Mouse (Mus musculus) G1E (cell line): ENCODE measurements around the gene 2310030G06Rik. TPM values are rescaled to one million over a fixed set of nuclear protein-coding genes. Genes with fewer than 3 reads are reported as not detected.

ENCODE experiments used
- ATAC-seq: 2 replicates; pipeline ENCODE4 v1.8.0; 2016; ENCODE audit warnings: mild to moderate bottlenecking; ENCODE audit not compliant: insufficient number of reproducible peaks, poor library complexity, low FRiP score, severe bottlenecking; ENCODE audit errors: extremely low read depth
- DNase-seq: peaks from one replicate; pipeline ENCODE4 v3.0.0; 2012; ENCODE audit warnings: low spot score
- H3K27me3 ChIP-seq: 2 replicates; pipeline ENCODE4 v1.6.1; 2012; ENCODE audit warnings: mild to moderate bottlenecking, low read length, inconsistent platforms; ENCODE audit not compliant: insufficient read depth
- H3K36me3 ChIP-seq: replicated peaks from 2 replicates; pipeline ENCODE3; 2012; ENCODE audit warnings: mild to moderate bottlenecking, inconsistent platforms
- H3K4me1 ChIP-seq: 2 replicates; pipeline ENCODE4 v1.6.1; 2012; ENCODE audit warnings: low read depth, low read length, inconsistent platforms, mixed read lengths; ENCODE audit not compliant: insufficient read depth
- H3K4me3 ChIP-seq: 2 replicates; pipeline ENCODE4 v1.5.1; 2012; ENCODE audit warnings: low read depth, mild to moderate bottlenecking, inconsistent platforms, low read length, moderate library complexity, mixed read lengths
- H3K9me3 ChIP-seq: replicated peaks from 2 replicates; pipeline ENCODE4 v1.6.1; 2012; ENCODE audit warnings: inconsistent platforms
- CTCF ChIP-seq: IDR thresholded peaks from 2 replicates; pipeline ENCODE4 v1.5.1; 2012; ENCODE audit warnings: low read depth, low read length, inconsistent platforms, mixed read lengths
- GATA1 ChIP-seq: IDR thresholded peaks from 2 replicates; pipeline ENCODE4 v1.6.1; 2012; ENCODE audit warnings: borderline replicate concordance, low read length, inconsistent platforms, mixed read lengths
- GATA2 ChIP-seq: IDR thresholded peaks from 2 replicates; pipeline ENCODE4 v1.6.1; 2012; ENCODE audit warnings: low read depth, low read length, inconsistent platforms, borderline replicate concordance
- POLR2AphosphoS5 ChIP-seq: IDR thresholded peaks from 2 replicates; pipeline ENCODE4 v1.6.1; 2012; ENCODE audit warnings: low read depth, low read length, inconsistent platforms; ENCODE audit not compliant: insufficient replicate concordance
- TAL1 ChIP-seq: conservative IDR thresholded peaks from 2 replicates; pipeline ENCODE4 v1.6.1; 2012; ENCODE audit warnings: low read depth, low read length, inconsistent platforms, mixed read lengths
- polyA plus RNA-seq: library from polyadenylated mRNA; stranded (reverse); fragments of >175 nt; gene quantifications from 2 replicates; pipeline ENCODE4 v1.2.3, GENCODE M21; 2012
- total RNA-seq, 2 experiments: library from RNA; stranded (forward) in 1 of 2; stranded (reverse) in 1 of 2; fragments of 200-1000 nt in 1 of 2; fragments of >200 nt in 1 of 2; fragmentation: Nextera tagmentation in 1 of 2; gene quantifications; 2 replicates each; pipeline ENCODE4 v1.2.3; 2014 to 2017

Gene 2310030G06Rik
- total and polyA plus RNA-seq, 3 experiments = 1.1 TPM; not detected in 2

- ATAC-seq = no peak
These were observed 13.8 kb downstream of the 2310030G06Rik start for GRCm38 (mm10) chr9:50732560-50732959.

DNA sequence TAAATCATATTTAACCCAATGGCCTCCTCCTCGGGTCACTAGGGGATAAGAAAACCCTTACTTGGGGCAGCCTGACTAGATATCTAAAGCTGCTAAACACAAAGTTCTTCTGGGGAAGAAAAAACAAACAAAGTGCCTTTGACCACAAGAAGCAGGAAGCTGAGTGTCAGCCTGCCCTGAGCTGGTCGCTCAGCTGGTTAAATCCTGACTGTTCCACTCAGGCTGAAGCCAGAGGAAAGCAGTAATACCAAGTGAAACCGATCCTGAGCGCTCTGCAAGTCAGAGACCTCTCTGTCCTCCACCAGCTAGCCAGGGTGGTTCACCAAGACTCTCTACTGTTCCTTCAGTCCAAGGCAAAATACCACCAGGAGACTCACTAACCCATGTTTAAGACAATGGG, 16.7 kb downstream of the 2310030G06Rik start:
- Histone ChIP-seq H3K27me3 (peaks cover 34% of the 10 kb centered on the region), H3K4me1 (no peaks in the 10 kb centered on the region; the same call in 1 of the 2 replicates), H3K36me3 (no peaks in the 10 kb centered on the region), H3K4me3 (no peak overlapping the region), H3K9me3 (no peaks in the 10 kb centered on the region)
- ATAC-seq (no peak), DNase-seq (no peak)
- TF ChIP-seq POLR2AphosphoS5 = no peak
- TF ChIP-seq GATA1 = no peak

More at GRCm38 (mm10) chr9:50732560-50732959, 13.8 kb downstream of the 2310030G06Rik start:
- H3K36me3 ChIP-seq = no peaks in the 10 kb centered on the region
- H3K4me1 ChIP-seq = no peaks in the 10 kb centered on the region; the same call in 1 of the 2 replicates
- no peak for TF ChIP-seq TAL1
- no peak for TF ChIP-seq CTCF
- TF ChIP-seq GATA1 = no peak
- no peak for TF ChIP-seq POLR2AphosphoS5
- no peak for TF ChIP-seq GATA2
- no peak for DNase-seq
- H3K4me3 ChIP-seq = no peak overlapping the region
- peaks cover 20% of the 10 kb centered on the region for H3K27me3 ChIP-seq
- H3K9me3 ChIP-seq = no peaks in the 10 kb centered on the region

GRCm38 (mm10) chr9:50727925-50728651, 18.2 kb downstream of the 2310030G06Rik start:
- Histone ChIP-seq H3K36me3 (no peaks in the 10 kb centered on the region), H3K4me3 (no peak overlapping the region), H3K4me1 (no peaks in the 10 kb centered on the region; the same call in 1 of the 2 replicates), H3K27me3 (peaks cover 33% of the 10 kb centered on the region), H3K9me3 (no peaks in the 10 kb centered on the region)
- DNase-seq (no peak), ATAC-seq (no peak)
- TF ChIP-seq GATA2 (no peak), TAL1 (no peak), GATA1 (no peak), POLR2AphosphoS5 (no peak), CTCF (no peak)

DNA sequence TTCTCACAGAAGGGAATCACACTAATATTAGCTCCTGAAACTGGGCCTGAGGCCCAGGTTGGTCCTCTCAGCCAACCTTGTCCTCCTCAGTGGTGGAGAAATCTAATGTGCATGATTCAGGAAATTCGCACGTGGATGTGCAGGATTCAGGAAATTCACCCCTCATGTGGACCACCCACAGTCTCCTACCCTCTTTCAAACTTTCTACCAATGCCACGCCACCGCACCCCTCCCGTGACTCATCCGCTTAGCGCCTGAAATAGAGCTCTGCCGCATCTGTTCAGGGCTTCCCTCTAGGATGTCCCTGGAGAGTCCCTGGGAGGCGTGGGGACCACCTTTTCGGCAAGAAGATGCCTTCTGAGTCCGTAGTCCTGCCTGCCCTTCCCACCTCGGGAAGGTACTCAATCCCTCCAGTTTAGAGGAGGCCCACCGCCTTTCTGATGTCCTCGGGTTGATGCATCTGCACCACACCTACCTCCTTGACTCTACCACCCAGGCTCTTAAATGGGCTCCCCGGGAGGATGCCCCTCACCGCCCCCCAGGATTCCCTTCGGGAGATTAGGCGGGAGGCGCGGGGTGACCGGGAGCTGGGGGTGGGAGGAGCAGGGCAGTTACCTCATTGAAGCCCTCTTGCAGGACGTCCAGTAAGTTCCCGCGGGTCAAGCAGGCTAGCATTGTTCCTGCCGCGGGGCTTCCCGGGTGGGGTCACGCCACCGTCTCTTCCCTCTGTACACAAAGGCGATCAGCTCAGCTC, 19.0 kb downstream of the 2310030G06Rik start:
- no peak for ATAC-seq
- no peak for DNase-seq
- H3K4me1 ChIP-seq = no peaks in the 10 kb centered on the region; the same call in 1 of the 2 replicates

GRCm38 (mm10) chr9:50725921-50726590, 20.3 kb downstream of the 2310030G06Rik start:
- H3K9me3 ChIP-seq = no peaks in the 10 kb centered on the region
- no peaks in the 10 kb centered on the region for H3K36me3 ChIP-seq
- TF ChIP-seq GATA1 = no peak
- no peak for TF ChIP-seq GATA2
- TF ChIP-seq TAL1 = no peak
- no peak for TF ChIP-seq POLR2AphosphoS5
- TF ChIP-seq CTCF = no peak
- DNase-seq (no peak), ATAC-seq (no peak)
- peaks cover 35% of the 10 kb centered on the region for H3K27me3 ChIP-seq
- no peak overlapping the region for H3K4me3 ChIP-seq
- no peaks in the 10 kb centered on the region; the same call in 1 of the 2 replicates for H3K4me1 ChIP-seq

More for the DNA sequence above, 19.0 kb downstream of the 2310030G06Rik start:
- no peak overlapping the region for H3K4me3 ChIP-seq
- H3K9me3 ChIP-seq = no peaks in the 10 kb centered on the region
- peaks cover 33% of the 10 kb centered on the region for H3K27me3 ChIP-seq
- TF ChIP-seq GATA2 (no peak), GATA1 (no peak), CTCF (no peak), POLR2AphosphoS5 (no peak), TAL1 (no peak)
- H3K36me3 ChIP-seq = no peaks in the 10 kb centered on the region
